ENCODE assay signal across 11 mouse cellular contexts in the genomic region with DNA sequence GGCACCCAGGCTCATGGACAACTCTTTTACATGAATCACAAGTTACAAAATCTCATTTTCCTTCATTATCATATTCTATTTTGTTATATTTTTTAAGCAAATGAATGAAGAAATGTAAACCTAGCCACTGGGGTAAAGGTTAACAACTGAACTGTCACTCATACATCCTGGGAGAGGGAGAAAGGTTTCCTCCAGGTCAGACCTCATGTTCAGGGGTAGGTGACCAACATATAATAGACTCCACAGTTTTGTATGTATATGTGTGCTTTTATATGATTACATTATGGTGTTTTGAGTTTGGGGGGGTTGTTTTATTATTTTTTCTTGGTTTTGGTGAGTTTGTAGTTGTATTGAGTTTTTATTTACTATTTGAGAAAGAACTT. TPM values are rescaled to one million over a fixed set of nuclear protein-coding genes. Genes with fewer than 3 reads are reported as not detected.
DNase-seq lines count a peak whose midpoint lies in the region; ATAC-seq lines count a peak whose summit lies in the region.
"Had no signal": no experiment of that assay in that cellular context is flagged by ENCODE, and none has a peak within 500 bp of the region (broad histone marks: within the 10 kb centered on the region; RNA-seq: fewer than 3 reads in every experiment).

No protein-coding gene starts in this region.

- no peak overlapping the region for H3K27ac ChIP-seq in heart, embryonic 16.5 days (ENCODE audit: low read length)
- H3K27ac ChIP-seq in embryonic facial prominence, embryonic 13.5 days = no peak overlapping the region
- H3K27ac ChIP-seq in hindbrain, embryonic 13.5 days = no peak overlapping the region
- H3K27ac ChIP-seq in midbrain, embryonic 12.5 days (replicated peaks) = no peak overlapping the region

- H3K9me3 ChIP-seq in heart, embryonic 16.5 days (replicated peaks; ENCODE audit: control insufficient read depth, low read length) = no peaks in the 10 kb centered on the region
- H3K9me3 ChIP-seq in embryonic facial prominence, embryonic 13.5 days = no peaks in the 10 kb centered on the region
- no peaks in the 10 kb centered on the region for H3K9me3 ChIP-seq in hindbrain, embryonic 13.5 days
- H3K9me3 ChIP-seq in midbrain, embryonic 12.5 days = no peaks in the 10 kb centered on the region

- no peaks in the 10 kb centered on the region for H3K27me3 ChIP-seq in heart, embryonic 16.5 days (ENCODE audit: control insufficient read depth, insufficient read depth, low read length)
- peaks cover 7% of the 10 kb centered on the region for H3K27me3 ChIP-seq in embryonic facial prominence, embryonic 13.5 days
- H3K27me3 ChIP-seq in hindbrain, embryonic 13.5 days = no peaks in the 10 kb centered on the region
- no peaks in the 10 kb centered on the region for H3K27me3 ChIP-seq in midbrain, embryonic 12.5 days

- H3K4me3 ChIP-seq in heart, embryonic 16.5 days (ENCODE audit: low read length) = no peak overlapping the region
- no peak overlapping the region for H3K4me3 ChIP-seq in embryonic facial prominence, embryonic 13.5 days
- peak overlapping the region; percentile 56; the same call in 1 of the 2 replicates for H3K4me3 ChIP-seq in hindbrain, embryonic 13.5 days
- H3K4me3 ChIP-seq in midbrain, embryonic 12.5 days = no peak overlapping the region; the same call in 1 of the 2 replicates

- intact Hi-C loops in heart, postnatal 10 days (cut with DNase I) = loop anchor here (2.0 kb wide), 1 partner anchor 51 kb away; no protein-coding TSS in a partner anchor

- no peak for DNase-seq in heart, postnatal 10 days
- no peak for DNase-seq in cerebellum, postnatal 36 days
- no peak for DNase-seq in right cerebral cortex, adult 18-20 months
- DNase-seq in B cell, adult 2 months = no peak
- DNase-seq: cerebellum, adult 2 months had no signal

- 0 out of 2 replicates have a peak, but pooled peaks cover 6% of the 10 kb centered on the region for H3K4me1 ChIP-seq in heart, embryonic 16.5 days (ENCODE audit: control insufficient read depth, insufficient read depth, low read length)
- 0 out of 2 replicates have a peak, but pooled peaks cover 8% of the 10 kb centered on the region for H3K4me1 ChIP-seq in embryonic facial prominence, embryonic 13.5 days
- H3K4me1 ChIP-seq in hindbrain, embryonic 13.5 days (replicated peaks) = peaks cover 5% of the 10 kb centered on the region; the same call in 1 of the 2 replicates
- no peaks in the 10 kb centered on the region for H3K4me1 ChIP-seq in midbrain, embryonic 12.5 days

- peak overlapping the region; percentile 76; the same call in 1 of the 2 replicates for H3K4me2 ChIP-seq in heart, embryonic 16.5 days (ENCODE audit: low read depth, low read length)
- peak overlapping the region; percentile 86; the same call in 1 of the 2 replicates for H3K4me2 ChIP-seq in embryonic facial prominence, embryonic 13.5 days
- H3K4me2 ChIP-seq in hindbrain, embryonic 13.5 days = peak overlapping the region; percentile 93
- H3K4me2 ChIP-seq in midbrain, embryonic 12.5 days (replicated peaks) = peak overlapping the region; percentile 90

- no peak overlapping the region for H3K9ac ChIP-seq in heart, embryonic 16.5 days (ENCODE audit: low read length)
- H3K9ac ChIP-seq in embryonic facial prominence, embryonic 13.5 days = no peak overlapping the region
- no peak overlapping the region for H3K9ac ChIP-seq in hindbrain, embryonic 13.5 days
- no peak overlapping the region for H3K9ac ChIP-seq in midbrain, embryonic 12.5 days (replicated peaks)

- H3K36me3 ChIP-seq in heart, embryonic 16.5 days (ENCODE audit: control insufficient read depth, insufficient read depth) = no peaks in the 10 kb centered on the region
- no peaks in the 10 kb centered on the region for H3K36me3 ChIP-seq in embryonic facial prominence, embryonic 13.5 days
- no peaks in the 10 kb centered on the region for H3K36me3 ChIP-seq in hindbrain, embryonic 13.5 days
- no peaks in the 10 kb centered on the region for H3K36me3 ChIP-seq in midbrain, embryonic 12.5 days

- no peak for ATAC-seq in heart, embryonic 16.5 days (replicated peaks; ENCODE audit: extremely low read depth, insufficient read depth, low FRiP score)
- no peak for ATAC-seq in embryonic facial prominence, embryonic 13.5 days (ENCODE audit: insufficient number of reproducible peaks, insufficient read depth, low FRiP score, low TSS enrichment, low read depth)
- no peak for ATAC-seq in hindbrain, embryonic 13.5 days (ENCODE audit: low FRiP score)
- 0 out of 2 replicates have a peak, but pooled peaks have one; percentile 44 for ATAC-seq in midbrain, embryonic 12.5 days (ENCODE audit: low FRiP score, low read depth)
- ATAC-seq: activated CD4-positive, CD25-positive, alpha-beta regulatory T cell, adult 4 months had no signal

RNA-seq across cellular contexts. Expression of a gene that starts 10.3 kb away (rescaled TPM):
- 4.0 and 6.4 TPM in 2 replicates for polyA plus RNA-seq in heart, embryonic 16.5 days (2015; fragmentation: Nextera tagmentation; extraction: Ambion mirVana)
- total RNA-seq in heart, postnatal 10 days (2021) = 10 to 100 TPM; 15.3 to 20.0 TPM
- polyA plus RNA-seq in embryonic facial prominence, embryonic 13.5 days (2015; fragmentation: Nextera tagmentation; extraction: Ambion mirVana) = 1.0 and 1.5 TPM in 2 replicates
- 0.38 and 0.42 TPM in 2 replicates for polyA plus RNA-seq in hindbrain, embryonic 13.5 days (2015; fragmentation: Nextera tagmentation; extraction: Ambion mirVana)
- 0.38 TPM in 1 of 2 replicates, not detected in the other for polyA plus RNA-seq in midbrain, embryonic 12.5 days (2016; fragmentation: Nextera tagmentation; extraction: Ambion mirVana)
- polyA plus RNA-seq: activated CD4-positive, CD25-positive, alpha-beta regulatory T cell, adult 4 months had no signal

RNA-seq across cellular contexts. Expression of a gene that starts 57.1 kb away (rescaled TPM):
- not detected in 2 replicates for polyA plus RNA-seq in heart, embryonic 16.5 days (2015; fragmentation: Nextera tagmentation; extraction: Ambion mirVana)
- not detected for total RNA-seq in heart, postnatal 10 days (2021)
- polyA plus RNA-seq in embryonic facial prominence, embryonic 13.5 days (2015; fragmentation: Nextera tagmentation; extraction: Ambion mirVana) = not detected in 2 replicates
- polyA plus RNA-seq in hindbrain, embryonic 13.5 days (2015; fragmentation: Nextera tagmentation; extraction: Ambion mirVana) = not detected in 2 replicates
- not detected in 2 replicates for polyA plus RNA-seq in midbrain, embryonic 12.5 days (2016; fragmentation: Nextera tagmentation; extraction: Ambion mirVana)
- polyA plus RNA-seq: activated CD4-positive, CD25-positive, alpha-beta regulatory T cell, adult 4 months; cerebellum, adult 2 months; liver, embryonic 16.5 days had no signal
